Mouse (Mus musculus) v-Abl transformed pro-B cells (cell line): Measurements from ENCODE around the gene Spns2.

Source experiments
- in situ Hi-C, 2 experiments: fragments of 400-800 bp; cut with MboI; formaldehyde crosslinking; loops; one replicate each; pipeline ENCODE4 v1.15.1; 2025; ENCODE audit not compliant: unreplicated experiment in 2 of 2

Gene Spns2

DNA sequence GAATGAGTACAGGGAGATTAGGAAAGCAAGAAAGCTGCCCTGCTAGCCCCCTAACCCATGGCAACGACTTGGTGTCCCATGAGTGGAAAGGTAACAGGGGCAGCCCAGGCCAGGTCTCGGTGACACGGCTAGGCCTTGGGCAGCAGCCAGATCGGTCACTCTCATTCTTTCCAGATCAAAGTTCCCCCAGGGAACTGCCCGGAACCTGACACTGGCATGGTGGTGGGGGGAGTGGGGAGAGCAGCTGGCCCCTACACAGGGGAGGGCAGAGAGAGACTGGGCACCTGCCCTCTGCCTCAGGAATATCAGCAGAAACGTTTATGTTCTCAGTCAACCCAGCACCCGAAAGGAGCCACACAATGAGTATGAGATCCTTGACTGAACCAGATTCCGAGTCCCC, 71.5 kb downstream of the Spns2 start:
- in situ Hi-C loops: no loop called here

DNA sequence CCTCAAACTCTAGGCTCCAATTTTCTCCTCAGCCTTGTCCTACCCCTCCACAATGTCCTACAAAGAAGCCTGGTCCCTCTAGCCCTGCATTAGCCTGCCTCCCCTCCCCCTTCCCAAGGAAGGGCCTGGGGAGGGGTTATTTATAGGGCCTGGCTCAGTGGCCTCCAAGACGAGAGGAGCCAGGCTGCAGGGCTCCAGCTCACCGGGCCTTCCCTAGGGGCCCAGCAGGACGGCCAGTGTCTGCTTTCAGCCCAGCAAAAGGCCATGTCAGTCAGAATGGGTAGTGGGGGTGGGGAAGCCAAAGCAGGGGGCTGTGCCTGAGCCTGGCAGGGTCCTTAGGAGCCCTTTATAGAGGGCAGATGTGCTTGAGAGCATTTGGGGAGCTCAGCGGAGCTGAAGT, 72.3 kb downstream of the Spns2 start:
- in situ Hi-C loops: no loop called here

DNA sequence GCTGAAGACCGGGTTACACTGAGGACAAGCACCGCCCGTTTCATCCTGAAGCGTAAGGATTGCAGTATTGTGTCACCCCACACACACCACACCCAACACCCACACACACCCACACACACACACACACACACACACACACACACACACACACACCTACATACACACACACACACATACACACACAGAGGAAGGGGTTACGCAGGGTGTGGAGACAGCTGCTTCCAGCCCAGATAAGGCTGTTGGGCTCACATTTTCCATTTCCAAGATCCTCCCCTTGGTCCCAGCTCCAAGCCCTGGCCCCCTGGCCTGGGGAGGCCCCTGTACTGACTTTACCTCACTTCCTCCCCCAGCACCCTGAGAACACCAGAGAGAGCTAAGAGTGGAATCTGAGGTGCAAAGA, 73.0 kb downstream of the Spns2 start:
- in situ Hi-C loops: no loop called here

DNA sequence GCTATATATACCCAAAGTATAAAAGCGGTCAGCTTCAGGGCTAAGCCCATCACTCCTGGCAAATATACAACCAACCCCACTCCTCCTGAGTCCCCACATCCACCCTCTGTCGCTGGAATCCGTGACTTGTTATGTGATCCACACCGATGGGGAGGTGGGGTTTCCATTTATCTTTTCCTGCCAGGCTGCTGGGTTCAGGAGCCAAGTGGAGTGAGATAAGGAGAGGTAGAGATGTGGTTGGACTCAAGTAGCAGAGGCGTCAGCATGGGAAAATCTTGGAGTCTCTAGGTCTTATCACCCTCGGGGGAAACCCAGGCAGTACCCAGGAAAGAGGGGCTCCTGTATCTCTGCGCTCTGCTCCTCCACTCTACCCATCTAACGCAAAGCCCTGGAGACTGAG, 74.5 kb downstream of the Spns2 start:
- in situ Hi-C loops: no loop called here

DNA sequence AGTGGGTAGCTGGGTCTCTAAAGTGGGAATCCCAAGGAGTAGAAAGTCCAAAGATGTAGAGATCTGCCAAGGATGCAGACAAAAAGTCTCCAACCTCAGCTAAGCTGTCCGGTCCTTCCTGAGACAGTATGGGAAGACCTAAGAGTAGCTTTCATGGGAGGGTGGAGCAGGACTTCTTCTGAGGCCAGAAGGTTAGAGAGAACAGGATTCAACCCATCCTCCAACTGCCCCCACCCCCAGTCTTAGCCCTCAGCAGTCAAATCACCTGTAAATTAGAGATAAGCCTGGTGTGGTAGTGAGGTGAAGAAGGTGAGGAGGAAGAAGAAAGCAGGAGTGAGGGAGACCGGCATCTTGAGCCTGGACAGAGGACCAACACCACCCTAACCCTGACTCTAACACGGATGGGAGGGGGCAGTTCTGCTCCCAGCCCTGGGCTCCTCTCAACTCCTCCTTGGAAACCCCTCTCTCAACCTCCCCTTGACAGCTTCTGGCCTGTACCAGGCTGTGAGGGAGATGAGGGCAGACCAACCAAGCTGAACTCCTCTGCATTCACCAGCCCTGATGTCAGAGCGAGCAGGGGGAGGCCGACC, 76.0 kb downstream of the Spns2 start:
- in situ Hi-C loops: no loop called here

DNA sequence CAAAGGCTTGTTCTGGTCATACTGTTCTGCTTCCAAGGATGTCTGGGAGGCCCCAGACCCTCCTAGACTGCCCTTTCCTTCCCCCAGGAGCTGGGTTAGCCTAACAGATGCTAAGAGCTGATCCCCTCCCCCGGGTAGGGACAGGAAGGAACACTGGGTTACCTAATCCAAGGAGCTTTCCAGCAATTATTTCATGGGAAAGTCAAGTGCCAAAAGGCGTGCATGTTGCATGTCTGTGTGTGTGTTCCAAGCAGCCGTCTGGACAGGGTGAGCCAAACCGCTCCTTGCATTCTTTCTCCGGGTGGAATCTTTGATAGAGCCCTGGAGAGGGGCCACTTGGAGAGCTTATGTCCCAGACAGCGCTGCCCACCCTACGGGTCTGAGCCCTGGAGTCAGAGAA, 76.7 kb downstream of the Spns2 start:
- in situ Hi-C loops: no loop called here

DNA sequence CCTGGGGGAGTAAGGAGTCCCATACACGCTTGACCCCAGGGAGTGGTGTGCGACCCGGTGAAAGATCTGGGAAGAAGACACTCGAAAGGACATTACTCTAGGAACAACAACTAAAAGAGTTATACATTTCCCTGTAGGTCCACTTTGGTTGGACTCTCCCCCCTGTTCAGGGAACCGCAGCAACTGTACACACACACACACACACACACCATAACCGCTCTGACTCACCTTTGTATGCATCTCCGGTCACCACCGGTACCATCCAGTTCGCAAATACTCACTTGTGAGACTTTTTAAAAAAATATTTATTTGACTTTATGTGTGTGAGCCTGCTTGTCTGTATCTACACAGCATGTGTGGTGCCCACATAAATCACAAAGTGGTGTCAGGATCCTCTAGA, 77.8 kb downstream of the Spns2 start:
- in situ Hi-C loops: no loop called here

DNA sequence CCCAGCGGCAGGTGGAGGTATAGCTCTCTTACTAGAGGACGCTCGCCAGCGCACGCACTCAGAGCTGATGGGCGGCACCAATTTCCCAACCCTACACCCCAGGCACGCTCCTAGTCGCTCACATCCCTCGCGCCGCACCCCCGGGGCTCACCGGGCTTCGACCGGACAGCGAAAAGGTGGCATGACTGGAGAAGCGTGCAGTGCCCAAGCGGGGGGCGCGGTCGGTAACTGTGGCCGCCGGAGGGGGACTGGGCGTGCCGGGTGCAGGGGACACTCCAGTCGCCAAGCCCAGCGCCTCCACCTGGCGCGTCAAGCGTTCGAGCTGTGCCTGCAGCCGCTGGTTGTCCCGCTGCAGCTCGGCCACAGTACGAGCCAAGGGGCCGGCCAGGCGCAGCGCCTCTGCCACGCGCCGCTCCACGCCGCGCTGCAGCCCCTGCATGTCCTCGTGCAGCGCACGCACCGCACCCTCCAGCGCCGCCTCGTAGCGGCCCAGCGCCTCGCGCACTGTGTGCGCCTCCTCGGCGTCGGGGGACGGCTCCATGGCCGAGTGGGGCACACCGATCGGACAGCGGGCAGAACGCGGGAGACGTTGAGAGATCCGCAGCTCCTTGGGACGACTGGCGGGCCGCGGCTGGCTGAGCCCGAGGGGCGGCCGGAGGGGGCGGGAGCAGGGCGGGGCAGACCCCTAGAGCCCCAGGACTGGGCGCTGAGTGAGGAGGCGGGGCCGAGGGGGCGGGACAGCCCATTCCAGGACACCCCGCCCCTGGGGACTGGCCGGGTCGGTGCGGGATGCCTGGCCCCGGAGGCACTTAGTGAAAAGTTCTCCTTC, 78.4 kb downstream of the Spns2 start, which contains the start of gene Smtnl2:
Smtnl2 (minus strand) TSS at position 621 of the 829 bp plus-strand sequence.
- in situ Hi-C loops: no loop called here

DNA sequence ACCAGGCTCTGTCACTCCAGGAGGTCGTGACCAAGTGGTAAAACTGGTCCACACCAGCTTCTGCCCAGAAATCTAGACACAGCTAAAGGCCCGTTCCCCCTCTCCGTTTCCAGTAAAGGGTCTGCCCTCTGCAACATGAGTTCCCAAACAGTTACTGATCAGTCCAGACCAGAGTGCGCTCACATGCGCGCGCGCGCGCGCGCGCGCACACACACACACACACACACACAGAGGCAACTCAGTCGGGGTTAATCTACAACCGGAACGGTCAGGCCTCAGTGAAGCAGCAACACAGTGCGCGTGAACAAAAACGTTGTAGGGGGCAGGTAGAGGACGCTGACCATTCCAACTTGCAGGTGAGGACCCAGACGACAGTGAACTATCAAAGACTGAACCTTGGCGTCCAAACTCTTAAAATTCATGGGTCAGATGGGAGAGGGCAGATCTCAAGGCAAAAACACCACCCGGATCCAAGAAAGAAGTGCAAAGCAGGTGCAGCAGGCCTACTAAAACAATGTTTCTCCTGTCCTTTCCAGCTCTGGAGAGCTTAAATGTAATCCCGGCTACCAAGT, 79.1 kb downstream of the Spns2 start:
- in situ Hi-C loops: no loop called here

DNA sequence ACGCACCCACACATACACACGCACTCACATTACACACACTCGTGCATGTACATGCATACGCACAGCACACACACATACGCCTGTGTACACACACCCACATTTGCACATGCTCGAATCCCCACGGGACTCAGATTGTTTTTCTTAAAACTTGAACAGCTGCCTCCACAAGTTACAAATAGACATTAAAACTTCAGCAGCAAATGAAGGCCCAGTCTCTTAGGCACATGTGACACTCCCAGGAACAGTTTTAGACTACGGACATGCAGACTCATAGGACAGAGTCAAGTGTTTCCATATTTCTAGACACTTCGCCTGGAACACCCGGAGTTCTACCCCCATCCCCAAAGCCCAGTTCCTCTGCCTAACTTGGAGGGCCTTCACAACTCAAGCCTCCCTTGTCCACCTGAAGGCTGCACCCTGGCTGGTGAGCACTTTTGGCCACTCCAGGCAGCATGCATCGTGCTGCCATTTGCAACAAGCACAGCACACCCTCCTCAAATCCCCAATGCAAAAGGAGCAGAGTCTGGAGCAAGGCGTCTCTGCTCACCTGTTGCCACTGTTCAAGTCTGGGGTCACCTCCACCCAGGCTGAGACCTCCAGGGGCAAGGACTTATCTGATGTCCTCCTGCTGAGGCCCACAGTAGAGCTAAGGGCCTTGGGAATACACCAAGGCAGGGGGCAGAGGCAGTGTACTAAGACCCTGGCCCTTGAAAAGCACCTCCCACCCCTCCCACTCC, 79.9 kb downstream of the Spns2 start:
- in situ Hi-C loops: no loop called here

DNA sequence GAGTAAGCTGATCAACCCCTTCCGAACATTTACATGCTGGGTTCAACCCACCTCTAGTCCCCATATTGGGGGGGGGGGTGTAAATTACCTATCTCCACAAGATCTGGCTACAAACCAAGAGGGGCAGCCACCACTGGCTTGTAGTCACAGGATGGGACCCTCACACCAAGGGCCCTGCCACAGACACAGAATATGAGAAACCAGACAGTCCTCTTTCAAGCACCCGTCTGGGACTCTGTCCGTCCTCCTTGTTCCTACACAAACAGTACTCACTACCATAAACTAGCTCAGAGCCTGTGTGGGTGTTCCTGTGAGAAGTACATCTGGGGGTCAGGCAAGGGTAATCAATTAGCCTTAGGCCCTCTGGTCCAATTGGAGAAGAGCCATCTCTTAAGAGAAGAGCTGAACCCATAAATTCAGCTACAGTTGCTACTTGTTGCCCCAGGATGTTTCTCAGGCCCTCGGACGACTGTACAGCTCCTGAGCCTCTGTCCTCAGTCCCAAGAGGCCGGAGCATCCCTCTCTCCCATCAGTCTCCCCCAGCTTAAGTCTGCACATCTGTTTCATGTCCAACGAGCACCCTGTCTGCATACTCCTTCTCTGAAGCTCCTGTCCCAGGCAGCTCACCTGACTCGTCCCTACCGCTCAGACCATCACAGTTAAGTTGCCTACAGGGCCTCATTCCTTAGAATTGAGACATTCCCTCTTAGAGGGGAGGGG, 81.1 kb downstream of the Spns2 start:
- in situ Hi-C loops: no loop called here

DNA sequence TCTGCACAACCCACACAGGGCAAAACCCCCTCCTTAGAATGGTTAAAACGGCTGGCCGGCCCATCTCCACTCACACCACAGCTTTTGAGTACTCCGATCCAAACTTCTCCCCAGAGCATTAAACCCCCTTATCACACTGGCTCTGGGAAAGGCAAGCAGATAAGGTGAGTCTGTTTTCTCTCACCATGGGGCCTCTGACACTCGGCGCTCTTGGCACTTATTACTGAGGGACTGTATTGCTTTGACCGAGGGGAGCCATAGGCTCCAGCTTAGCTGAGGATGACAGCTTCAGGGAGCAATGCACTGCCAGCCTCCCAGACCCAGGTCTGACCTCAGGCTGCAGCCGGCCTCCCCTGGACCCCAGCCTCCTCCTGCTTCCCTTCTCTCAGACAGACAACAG, 82.1 kb downstream of the Spns2 start:
- in situ Hi-C loops: no loop called here

DNA sequence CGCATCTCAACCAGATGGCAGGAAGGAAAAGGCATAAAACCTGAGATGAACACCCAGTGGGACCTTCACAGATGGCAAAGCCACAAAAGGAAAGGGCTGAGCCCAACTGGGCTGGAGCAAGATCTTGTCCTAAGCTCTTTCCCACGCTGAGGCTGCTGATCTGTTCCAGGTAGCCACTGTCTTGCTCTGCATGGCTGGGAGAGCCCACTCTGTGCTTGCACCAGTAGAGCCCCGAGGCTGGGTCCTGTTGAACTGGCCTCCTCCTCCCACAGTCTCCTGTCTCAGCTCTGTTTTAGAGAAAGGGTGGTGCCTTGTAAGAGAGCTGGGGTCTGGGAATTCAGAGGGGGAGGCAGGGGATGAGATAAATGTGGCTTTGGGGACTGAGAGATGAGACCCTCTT, 82.6 kb downstream of the Spns2 start:
- in situ Hi-C loops: no loop called here

DNA sequence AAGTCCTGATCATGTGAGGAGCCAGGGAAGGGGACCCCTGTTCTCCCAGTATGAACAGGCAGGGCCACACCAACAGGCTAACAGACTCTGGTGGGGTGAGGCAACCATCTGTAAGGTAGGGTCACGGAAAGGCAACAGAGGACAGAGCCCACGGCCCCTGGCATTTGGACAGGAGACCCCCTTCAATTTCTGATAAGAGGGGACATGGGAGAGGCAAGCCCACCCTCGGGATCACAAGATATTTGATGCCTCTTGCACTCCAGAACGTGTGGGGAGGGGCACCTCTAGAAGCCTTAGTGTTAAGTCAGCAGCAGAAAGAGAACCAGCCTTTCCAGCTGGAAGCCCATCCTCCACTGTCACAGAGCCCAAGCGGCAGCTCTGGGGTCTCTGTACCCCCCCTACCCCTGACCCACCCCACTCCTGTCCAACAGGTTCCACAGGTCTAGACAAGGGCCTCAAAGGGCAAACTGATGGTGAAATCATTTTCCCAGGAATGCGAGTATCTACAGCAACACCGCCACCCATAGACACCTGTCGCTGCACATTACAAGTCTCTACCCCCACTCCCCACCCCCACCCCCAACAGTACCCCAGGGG, 83.5 kb downstream of the Spns2 start:
- in situ Hi-C loops: no loop called here

DNA sequence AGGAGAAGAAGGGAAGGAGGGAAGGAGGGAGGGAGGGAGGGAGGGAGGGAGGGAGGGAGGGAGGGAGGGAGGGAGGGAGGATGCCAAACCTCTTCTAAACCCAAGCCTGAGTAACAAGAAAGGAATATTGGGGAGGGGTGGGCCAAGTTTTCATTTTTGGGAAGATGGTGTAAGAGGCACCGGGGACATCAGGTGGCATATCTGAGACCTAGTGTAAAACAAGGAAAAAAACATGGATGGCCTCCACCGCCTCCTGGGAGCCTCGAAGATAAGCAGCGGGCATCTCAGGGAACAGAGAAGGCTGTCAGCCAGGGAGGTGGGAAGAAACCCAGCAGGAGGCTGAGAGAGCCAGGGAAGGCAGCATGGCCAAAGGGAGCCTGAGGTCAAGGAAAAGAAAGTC, 84.2 kb downstream of the Spns2 start:
- in situ Hi-C loops: no loop called here

DNA sequence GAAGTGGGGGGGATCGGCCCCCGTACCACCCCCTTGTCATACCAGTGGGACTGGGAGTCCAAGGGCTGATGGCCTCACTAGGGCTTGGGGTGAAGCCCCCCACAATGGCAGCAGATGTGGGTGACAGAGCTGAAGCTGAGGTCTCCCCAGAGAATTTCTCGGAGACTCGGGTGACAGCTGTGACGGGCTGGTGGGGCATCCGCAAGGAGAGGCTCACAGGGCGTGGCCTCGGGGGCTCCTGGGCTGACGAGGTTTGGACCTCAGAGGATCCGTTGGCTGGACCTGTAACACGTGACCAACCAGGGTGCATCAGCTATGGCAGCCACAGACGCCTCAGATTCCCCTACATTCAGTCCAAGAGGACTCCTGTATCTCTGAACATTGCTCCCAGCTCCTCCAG, 86.7 kb downstream of the Spns2 start:
- in situ Hi-C loops: no loop called here

DNA sequence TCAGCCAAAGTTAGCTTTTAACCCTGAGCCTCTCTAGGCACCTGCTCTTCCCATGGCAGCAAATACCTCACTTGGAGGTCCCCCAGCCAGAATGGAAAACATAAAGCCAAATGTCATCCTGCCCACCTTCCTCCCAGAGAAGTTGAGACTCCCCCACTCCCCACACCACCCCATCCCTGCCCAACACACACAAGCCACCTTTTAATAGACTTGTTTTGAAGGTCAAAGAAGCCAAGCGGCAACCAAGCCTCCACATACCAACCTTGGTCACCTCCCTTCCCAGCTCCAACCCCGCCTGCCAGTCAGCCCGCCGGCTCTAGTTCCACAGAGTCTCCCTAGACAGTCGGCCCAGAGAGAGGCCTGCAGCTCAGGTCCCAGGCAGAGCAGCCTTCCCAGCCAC, 87.7 kb downstream of the Spns2 start:
- in situ Hi-C loops: no loop called here
